Mouse (Mus musculus) embryo, embryonic 10.5 days (tissue): ENCODE measurements at regions not wholly inside any gene's neighbourhood (a gene's known extent, or its start where the extent isn't known, plus 50 kb on each side); places are given as distances from the start of the nearest gene placed in this dataset.
"Not testable (repeated sequence)": the region's sequence is repeated elsewhere in the genome, so short reads cannot be mapped to it uniquely, and the experiment has no call there.

Experiments used
- DNase-seq: peaks from one replicate; pipeline ENCODE4 v3.0.0-alpha.2; 2015; ENCODE audit warnings: low spot score

GRCm38 (mm10) chr7:70300516-70300915 is 66.0 kb downstream of the Nr2f2 start:
- DNase-seq = no peak

DNA sequence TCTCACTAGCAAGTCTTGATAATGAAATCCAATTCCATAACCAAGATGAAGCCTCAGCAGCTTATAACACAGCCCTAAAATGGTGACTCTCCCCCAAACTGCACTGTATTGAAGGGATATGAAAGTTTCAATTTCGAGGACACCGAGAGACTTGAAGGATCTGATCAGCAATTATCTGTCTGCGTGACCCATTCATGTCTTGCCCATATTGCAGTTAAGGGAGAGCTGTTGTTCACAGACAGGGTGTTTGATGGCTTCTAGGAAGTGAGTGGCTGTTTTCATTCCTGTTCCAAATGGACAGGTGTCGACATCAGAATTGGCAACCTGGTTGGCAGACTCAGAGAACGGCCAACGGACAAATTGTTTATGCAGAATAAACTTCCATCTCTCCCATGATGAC is 75.1 kb downstream of the Nr2f2 start:
- DNase-seq = no peak

GRCm38 (mm10) chr7:70290733-70291320 is 75.7 kb downstream of the Nr2f2 start:
- no peak for DNase-seq

GRCm38 (mm10) chr7:70290277-70290676 is 76.3 kb downstream of the Nr2f2 start:
- no peak for DNase-seq

DNA sequence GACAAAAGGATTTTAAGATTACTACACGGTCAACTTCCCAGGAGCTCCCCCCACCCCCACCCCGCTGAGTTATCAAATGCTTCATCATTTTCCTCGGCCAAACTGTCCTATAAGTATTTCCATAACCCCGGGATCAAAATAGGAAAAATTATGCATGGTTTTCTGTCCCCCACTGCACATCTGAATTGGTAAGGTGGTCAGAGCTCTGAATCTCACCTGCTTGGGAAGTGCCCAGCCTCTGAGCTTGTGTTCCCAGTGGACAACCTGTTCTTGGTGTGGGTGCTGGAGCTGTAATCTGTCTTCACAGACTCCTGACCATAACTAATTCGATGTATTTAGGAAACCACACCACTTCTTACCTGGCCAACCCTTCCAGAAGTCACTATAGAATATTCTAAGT is 77.9 kb downstream of the Nr2f2 start:
- DNase-seq = no peak

- DNase-seq = peak; percentile 64
Measured at GRCm38 (mm10) chr7:70287891-70288421, 78.6 kb downstream of the Nr2f2 start.

GRCm38 (mm10) chr7:70286836-70287355 is 79.6 kb downstream of the Nr2f2 start:
- peak; percentile 51 for DNase-seq

DNA sequence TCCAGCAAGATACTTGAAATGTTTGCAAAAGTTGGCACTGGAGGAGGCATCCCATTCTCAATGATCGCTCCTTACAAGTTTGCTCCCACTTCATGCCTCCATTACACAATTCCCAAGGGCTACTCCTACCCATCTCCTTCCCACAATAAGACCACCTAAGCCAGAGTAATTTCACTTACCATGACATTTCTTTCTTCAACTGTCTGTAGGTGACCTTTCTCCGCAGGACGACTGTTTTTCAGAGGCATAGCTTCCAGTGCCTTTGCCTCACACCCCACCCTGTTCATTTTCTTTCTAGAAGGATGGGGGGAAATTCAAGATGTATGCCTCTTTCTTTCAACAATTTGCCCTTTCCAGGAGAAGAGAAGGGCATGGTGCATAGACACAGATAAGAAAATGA is 81.2 kb downstream of the Nr2f2 start:
- peak; percentile 13 for DNase-seq

DNA sequence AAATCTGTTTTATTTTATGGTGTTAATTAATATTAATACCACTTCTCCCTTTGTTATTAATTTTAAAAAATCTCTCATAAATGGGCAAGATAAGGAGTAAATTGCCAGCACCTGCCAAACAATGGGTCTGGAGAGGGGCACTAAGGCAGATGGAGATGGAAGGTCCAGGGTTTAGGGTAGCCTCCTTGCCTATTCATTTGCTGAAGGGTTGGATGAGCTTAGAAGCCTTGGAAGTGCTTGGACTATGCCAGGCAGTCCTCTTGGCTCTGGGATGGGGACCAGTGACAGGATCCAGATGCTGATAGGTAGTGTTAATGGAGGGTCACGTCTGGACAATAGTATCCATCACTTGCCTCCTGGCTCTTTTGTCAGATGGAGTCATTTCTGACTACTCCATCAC is 82.7 kb downstream of the Nr2f2 start:
- no peak for DNase-seq

- DNase-seq = peak; percentile 48
Measured at GRCm38 (mm10) chr7:70283166-70283565, 83.4 kb downstream of the Nr2f2 start.

DNA sequence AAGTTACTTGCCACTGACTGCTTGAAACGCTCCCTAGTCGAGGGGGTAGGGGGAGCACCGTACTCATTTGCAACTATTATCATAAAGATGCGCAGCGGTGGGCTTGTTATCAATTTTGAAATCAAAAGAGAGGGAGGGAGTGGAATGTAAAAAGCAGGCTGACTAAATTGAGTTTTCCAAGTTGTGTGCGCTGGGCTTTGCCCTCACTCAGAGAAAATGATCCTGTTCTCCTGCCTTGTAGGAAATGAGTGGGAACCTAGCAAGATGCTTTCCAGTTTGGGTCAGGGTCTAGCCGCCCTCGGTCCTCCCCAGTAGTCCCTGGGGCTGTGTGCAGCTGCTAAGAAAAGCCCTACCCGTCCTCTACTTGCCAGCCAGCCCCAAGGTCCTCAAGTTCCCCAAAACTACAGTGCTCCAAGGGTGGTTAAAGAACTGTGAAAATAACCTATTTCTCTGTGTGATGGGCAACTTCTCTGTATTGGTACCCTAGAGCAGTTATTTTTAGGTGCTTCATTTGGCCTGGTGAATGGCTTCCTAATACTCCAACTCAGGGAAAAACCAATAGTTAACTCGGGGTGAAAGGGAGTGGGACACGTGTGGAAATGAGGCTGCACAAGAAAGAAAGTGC is 84.5 kb downstream of the Nr2f2 start:
- DNase-seq = peak; percentile 50

DNA sequence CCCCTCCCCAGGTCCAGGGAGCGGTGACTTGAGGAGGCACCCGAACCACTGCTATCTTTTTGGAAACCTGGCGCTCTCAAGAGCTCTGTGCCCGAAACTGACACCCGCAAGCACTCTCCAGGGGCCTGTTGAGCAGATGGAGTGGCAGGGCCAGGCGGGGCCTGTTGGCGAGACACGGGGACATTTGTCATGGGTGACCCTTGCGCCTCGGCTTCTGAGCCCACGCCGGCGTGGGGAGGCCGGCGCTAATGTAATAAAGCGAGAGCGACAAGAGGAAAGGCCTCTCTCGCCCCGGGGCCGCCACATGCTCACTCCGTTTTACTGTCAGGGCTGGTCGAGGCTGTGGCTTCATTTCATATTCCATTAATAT is 85.2 kb downstream of the Nr2f2 start:
- peak; percentile 58 for DNase-seq

GRCm38 (mm10) chr7:70280643-70281380 is 85.7 kb downstream of the Nr2f2 start:
- peak; percentile 56 for DNase-seq

DNA sequence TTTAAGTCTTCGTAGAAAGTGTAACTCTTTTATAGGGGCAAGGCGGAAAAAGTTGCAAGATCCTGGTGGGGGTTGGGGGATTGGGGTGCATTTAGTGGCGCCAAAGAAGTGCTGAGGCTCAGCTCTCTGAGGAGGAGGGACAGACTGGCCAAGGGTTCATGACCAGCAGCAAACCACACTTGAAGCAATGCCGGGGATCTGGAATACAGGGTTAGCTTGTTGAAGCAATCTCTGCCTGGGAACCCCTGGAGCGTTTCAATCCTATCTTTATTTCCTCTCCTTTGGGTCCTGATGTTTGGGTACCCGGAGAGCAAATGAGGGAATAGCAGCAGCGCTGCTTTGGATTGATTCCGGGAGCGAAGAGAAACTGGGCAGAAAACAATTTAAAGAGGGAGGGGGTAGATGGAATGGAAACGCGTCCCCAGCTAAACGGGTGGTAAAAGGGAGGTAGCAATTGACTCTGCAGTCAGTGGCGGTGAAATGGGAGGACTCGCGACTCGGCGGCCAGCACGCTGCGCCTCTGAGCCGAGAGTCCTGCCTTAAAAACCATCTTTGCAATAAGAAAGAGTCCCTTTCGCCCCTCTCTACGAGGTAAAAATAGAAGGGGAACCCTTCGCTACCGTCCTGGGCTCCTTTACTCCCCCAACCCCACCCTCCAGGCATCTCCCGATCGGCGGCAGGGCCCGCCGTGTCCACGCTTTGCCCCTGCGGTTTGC is 86.5 kb downstream of the Nr2f2 start:
- peak; percentile 51 for DNase-seq

GRCm38 (mm10) chr7:70279101-70279500 is 87.4 kb downstream of the Nr2f2 start:
- DNase-seq = peak; percentile 43

DNA sequence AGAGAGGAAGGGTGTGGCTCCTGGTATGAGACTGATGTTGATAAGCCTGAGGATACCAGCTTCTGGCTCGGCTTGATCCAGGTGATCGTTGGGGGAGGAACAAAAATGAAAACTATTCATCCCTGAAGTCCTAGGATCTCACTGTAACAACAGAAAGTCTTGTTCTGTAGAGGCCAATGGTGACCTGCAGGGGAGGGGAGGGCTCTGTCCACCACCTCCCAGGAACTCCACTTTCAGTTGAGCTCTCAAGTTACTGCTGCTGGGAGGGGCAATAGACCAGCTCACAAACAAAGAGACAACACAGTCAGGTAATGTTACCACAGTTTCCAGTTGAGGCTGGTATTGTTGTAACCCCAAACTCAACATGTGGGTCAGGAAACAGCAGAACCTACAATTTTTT is 90.5 kb downstream of the Nr2f2 start:
- no peak for DNase-seq

- DNase-seq = no peak
Measured at GRCm38 (mm10) chr7:70274312-70274711, 92.2 kb downstream of the Nr2f2 start.

DNA sequence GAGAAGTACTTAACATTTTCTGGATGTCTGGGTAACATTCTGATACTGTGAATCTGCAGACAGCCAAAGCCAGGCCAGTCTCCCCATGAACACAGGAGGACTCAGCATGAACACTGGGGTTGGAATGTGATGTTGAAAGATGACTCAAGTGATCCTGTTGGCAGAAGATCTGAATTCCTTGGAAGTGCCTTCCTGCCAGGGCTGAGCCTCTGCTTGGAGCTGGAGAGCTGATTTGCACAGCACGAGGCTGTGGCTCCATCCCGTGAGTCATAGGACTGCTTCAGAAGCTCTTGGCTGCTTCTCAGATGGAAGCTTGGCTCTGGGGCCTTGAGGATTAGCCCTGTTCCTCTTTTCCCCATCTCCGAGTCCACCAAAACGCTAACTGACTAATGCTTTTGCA is 99.5 kb downstream of the Nr2f2 start:
- DNase-seq = no peak

- no peak for DNase-seq
Measured at GRCm38 (mm10) chr7:70256806-70257205, 109.7 kb downstream of the Nr2f2 start.

DNA sequence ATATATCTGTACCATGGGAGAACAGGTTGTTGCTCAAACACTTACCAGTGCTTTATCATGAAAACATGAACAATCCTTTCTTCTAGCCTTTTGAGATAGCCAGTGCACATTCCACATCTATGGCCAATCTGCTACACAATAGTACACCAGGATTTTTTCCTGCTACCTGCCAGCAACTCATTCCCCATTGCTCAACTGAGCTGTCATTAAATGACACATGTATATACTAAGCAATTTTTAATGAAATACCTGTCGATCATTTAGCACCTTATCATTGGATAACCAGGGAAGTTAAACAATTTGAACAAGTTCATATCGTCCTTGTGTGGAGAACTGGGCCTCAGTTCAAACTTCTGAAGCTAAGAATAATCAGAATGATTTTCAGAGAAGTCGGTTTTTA is 111.5 kb downstream of the Nr2f2 start:
- DNase-seq = no peak

DNA sequence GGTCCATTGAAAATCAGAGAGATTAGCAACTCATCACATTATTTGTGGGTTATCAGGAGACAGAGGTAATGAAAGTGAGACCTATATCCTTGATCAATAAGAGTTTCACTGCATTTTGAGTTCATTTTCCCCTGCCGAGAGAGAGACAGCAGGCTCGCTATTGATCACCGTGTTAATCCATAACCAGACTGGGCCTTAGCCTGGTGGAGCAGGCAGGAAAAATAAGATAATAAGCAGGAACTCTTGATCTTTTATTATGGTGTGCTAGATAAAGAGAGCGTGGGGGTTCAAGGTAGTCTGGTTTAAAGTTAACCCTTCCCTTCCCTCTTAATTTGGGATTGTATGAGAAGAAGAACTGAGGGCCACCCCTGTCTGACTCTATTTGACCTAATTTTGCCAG is 113.3 kb downstream of the Nr2f2 start:
- DNase-seq = no peak

GRCm38 (mm10) chr7:70239059-70239458 is 127.5 kb downstream of the Nr2f2 start:
- not testable (repeated sequence) for DNase-seq
